Mouse (Mus musculus): ENCODE data around the gene Cmtm6. TPM values are rescaled to one million over a fixed set of nuclear protein-coding genes. Genes with fewer than 3 reads are reported as not detected.
A peak's percentile ranks its signal among the peaks of the same experiment; 100 is the strongest.

Cmtm6 gene
- total and polyA plus RNA-seq, 3 experiments = 8.7 to 42.5 (median 23.9) TPM

- Histone ChIP-seq H3K36me3 (replicated peaks) (peaks cover 74% of the 10 kb centered on the region), H3K9me3 (replicated peaks) (no peaks in the 10 kb centered on the region), H3K27me3 (ENCODE audit: insufficient read depth, low read length) (no peaks in the 10 kb centered on the region), H3K4me1 (ENCODE audit: insufficient read depth, low read depth, low read length) (peaks cover 39% of the 10 kb centered on the region), H3K4me3 (ENCODE audit: low read depth, low read length) (no peak overlapping the region)
- TF ChIP-seq POLR2AphosphoS5 (IDR thresholded peaks at IDR 0.05; ENCODE audit: insufficient replicate concordance, low read depth, low read length) (no peak), GATA2 (IDR thresholded peaks at IDR 0.05; ENCODE audit: borderline replicate concordance, low read depth, low read length) (no peak), GATA1 (IDR thresholded peaks at IDR 0.05; ENCODE audit: borderline replicate concordance, low read length) (no peak), TAL1 (conservative IDR thresholded peaks at IDR 0.05; ENCODE audit: low read depth, low read length) (no peak), CTCF (IDR thresholded peaks at IDR 0.05; ENCODE audit: low read depth, low read length) (no peak)
- DNase-seq (ENCODE audit: low spot score) (no peak), ATAC-seq (ENCODE audit: extremely low read depth, insufficient number of reproducible peaks, low FRiP score, poor library complexity, severe bottlenecking) (no peak)
These were observed 5.5 kb downstream of the Cmtm6 start for GRCm38 (mm10) chr9:114736442-114736841.

GRCm38 (mm10) chr9:114740336-114740735 is 9.4 kb downstream of the Cmtm6 start:
- DNase-seq (ENCODE audit: low spot score) = no peak
- no peak overlapping the region for H3K4me3 ChIP-seq (ENCODE audit: low read depth, low read length)
- H3K36me3 ChIP-seq (replicated peaks) = peaks cover 91% of the 10 kb centered on the region
- no peak for TF ChIP-seq GATA1 (IDR thresholded peaks at IDR 0.05; ENCODE audit: borderline replicate concordance, low read length)
- TF ChIP-seq POLR2AphosphoS5 (IDR thresholded peaks at IDR 0.05; ENCODE audit: insufficient replicate concordance, low read depth, low read length) = no peak
- no peak for TF ChIP-seq CTCF (IDR thresholded peaks at IDR 0.05; ENCODE audit: low read depth, low read length)
- TF ChIP-seq TAL1 (conservative IDR thresholded peaks at IDR 0.05; ENCODE audit: low read depth, low read length) = no peak
- TF ChIP-seq GATA2 (IDR thresholded peaks at IDR 0.05; ENCODE audit: borderline replicate concordance, low read depth, low read length) = no peak
- peaks cover 24% of the 10 kb centered on the region for H3K4me1 ChIP-seq (ENCODE audit: insufficient read depth, low read depth, low read length)
- ATAC-seq (ENCODE audit: extremely low read depth, insufficient number of reproducible peaks, low FRiP score, poor library complexity, severe bottlenecking) = no peak
- no peaks in the 10 kb centered on the region for H3K27me3 ChIP-seq (ENCODE audit: insufficient read depth, low read length)
- no peaks in the 10 kb centered on the region for H3K9me3 ChIP-seq (replicated peaks)

- peak; percentile 71 for ATAC-seq (ENCODE audit: extremely low read depth, insufficient number of reproducible peaks, low FRiP score, poor library complexity, severe bottlenecking)
- Histone ChIP-seq H3K36me3 (replicated peaks) (peaks cover 99% of the 10 kb centered on the region), H3K4me3 (ENCODE audit: low read depth, low read length) (no peak overlapping the region)
These were observed 11.8 kb downstream of the Cmtm6 start for GRCm38 (mm10) chr9:114742731-114743130.

GRCm38 (mm10) chr9:114745163-114745562 is 14.2 kb downstream of the Cmtm6 start:
- ATAC-seq (ENCODE audit: extremely low read depth, insufficient number of reproducible peaks, low FRiP score, poor library complexity, severe bottlenecking) (no peak), DNase-seq (ENCODE audit: low spot score) (no peak)
- H3K27me3 ChIP-seq (ENCODE audit: insufficient read depth, low read length) = no peaks in the 10 kb centered on the region
- H3K4me3 ChIP-seq (ENCODE audit: low read depth, low read length) = no peak overlapping the region
- TF ChIP-seq CTCF (IDR thresholded peaks at IDR 0.05; ENCODE audit: low read depth, low read length) = no peak
- TF ChIP-seq GATA2 (IDR thresholded peaks at IDR 0.05; ENCODE audit: borderline replicate concordance, low read depth, low read length) = no peak
- no peak for TF ChIP-seq POLR2AphosphoS5 (IDR thresholded peaks at IDR 0.05; ENCODE audit: insufficient replicate concordance, low read depth, low read length)
- no peak for TF ChIP-seq GATA1 (IDR thresholded peaks at IDR 0.05; ENCODE audit: borderline replicate concordance, low read length)
- TF ChIP-seq TAL1 (conservative IDR thresholded peaks at IDR 0.05; ENCODE audit: low read depth, low read length) = no peak
- H3K9me3 ChIP-seq (replicated peaks) = no peaks in the 10 kb centered on the region
- peaks cover 26% of the 10 kb centered on the region for H3K4me1 ChIP-seq (ENCODE audit: insufficient read depth, low read depth, low read length)
- H3K36me3 ChIP-seq (replicated peaks) = peaks cover 97% of the 10 kb centered on the region

More at GRCm38 (mm10) chr9:114742731-114743130, 11.8 kb downstream of the Cmtm6 start:
- Histone ChIP-seq H3K4me1 (ENCODE audit: insufficient read depth, low read depth, low read length) (peaks cover 23% of the 10 kb centered on the region), H3K9me3 (replicated peaks) (no peaks in the 10 kb centered on the region), H3K27me3 (ENCODE audit: insufficient read depth, low read length) (no peaks in the 10 kb centered on the region)
- DNase-seq (ENCODE audit: low spot score) = peak; percentile 57
- TF ChIP-seq TAL1 (conservative IDR thresholded peaks at IDR 0.05; ENCODE audit: low read depth, low read length) (no peak), GATA2 (IDR thresholded peaks at IDR 0.05; ENCODE audit: borderline replicate concordance, low read depth, low read length) (no peak), POLR2AphosphoS5 (IDR thresholded peaks at IDR 0.05; ENCODE audit: insufficient replicate concordance, low read depth, low read length) (no peak), CTCF (IDR thresholded peaks at IDR 0.05; ENCODE audit: low read depth, low read length) (no peak), GATA1 (IDR thresholded peaks at IDR 0.05; ENCODE audit: borderline replicate concordance, low read length) (no peak)

GRCm38 (mm10) chr9:114745654-114746053 is 14.7 kb downstream of the Cmtm6 start:
- peaks cover 21% of the 10 kb centered on the region for H3K4me1 ChIP-seq (ENCODE audit: insufficient read depth, low read depth, low read length)
- H3K27me3 ChIP-seq (ENCODE audit: insufficient read depth, low read length) = no peaks in the 10 kb centered on the region
- no peak overlapping the region for H3K4me3 ChIP-seq (ENCODE audit: low read depth, low read length)
- no peak for TF ChIP-seq TAL1 (conservative IDR thresholded peaks at IDR 0.05; ENCODE audit: low read depth, low read length)
- TF ChIP-seq CTCF (IDR thresholded peaks at IDR 0.05; ENCODE audit: low read depth, low read length) = no peak
- no peak for TF ChIP-seq POLR2AphosphoS5 (IDR thresholded peaks at IDR 0.05; ENCODE audit: insufficient replicate concordance, low read depth, low read length)
- no peak for TF ChIP-seq GATA2 (IDR thresholded peaks at IDR 0.05; ENCODE audit: borderline replicate concordance, low read depth, low read length)
- no peak for TF ChIP-seq GATA1 (IDR thresholded peaks at IDR 0.05; ENCODE audit: borderline replicate concordance, low read length)
- ATAC-seq (ENCODE audit: extremely low read depth, insufficient number of reproducible peaks, low FRiP score, poor library complexity, severe bottlenecking) (no peak), DNase-seq (ENCODE audit: low spot score) (no peak)
- peaks cover 97% of the 10 kb centered on the region for H3K36me3 ChIP-seq (replicated peaks)
- no peaks in the 10 kb centered on the region for H3K9me3 ChIP-seq (replicated peaks)

DNA sequence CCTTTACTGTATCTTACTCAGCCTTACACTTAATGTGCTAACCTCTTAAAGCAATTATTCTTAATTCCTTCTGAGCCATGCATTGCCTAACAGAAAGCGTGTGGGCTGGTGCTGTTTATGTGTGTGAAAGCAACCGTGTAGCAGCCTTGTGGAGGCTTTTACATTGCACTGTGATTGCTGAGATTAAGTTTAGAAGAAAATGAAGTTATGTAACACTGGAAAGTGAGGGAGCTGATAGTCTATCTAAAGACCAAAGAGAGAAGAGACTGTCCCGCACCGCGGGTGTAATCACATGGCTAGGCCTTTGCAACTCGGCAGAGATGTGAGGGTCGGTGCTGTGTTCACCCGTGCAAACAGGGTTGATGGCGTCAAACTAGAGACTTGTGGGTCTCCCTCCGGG is 16.1 kb downstream of the Cmtm6 start:
- no peak overlapping the region for H3K4me3 ChIP-seq (ENCODE audit: low read depth, low read length)
- DNase-seq (ENCODE audit: low spot score) (no peak), ATAC-seq (ENCODE audit: extremely low read depth, insufficient number of reproducible peaks, low FRiP score, poor library complexity, severe bottlenecking) (no peak)
- peaks cover 20% of the 10 kb centered on the region for H3K4me1 ChIP-seq (ENCODE audit: insufficient read depth, low read depth, low read length)
- H3K36me3 ChIP-seq (replicated peaks) = peaks cover 95% of the 10 kb centered on the region
- H3K9me3 ChIP-seq (replicated peaks) = no peaks in the 10 kb centered on the region
- TF ChIP-seq TAL1 (conservative IDR thresholded peaks at IDR 0.05; ENCODE audit: low read depth, low read length) = no peak
- TF ChIP-seq POLR2AphosphoS5 (IDR thresholded peaks at IDR 0.05; ENCODE audit: insufficient replicate concordance, low read depth, low read length) = no peak
- no peak for TF ChIP-seq GATA1 (IDR thresholded peaks at IDR 0.05; ENCODE audit: borderline replicate concordance, low read length)
- TF ChIP-seq GATA2 (IDR thresholded peaks at IDR 0.05; ENCODE audit: borderline replicate concordance, low read depth, low read length) = no peak
- no peak for TF ChIP-seq CTCF (IDR thresholded peaks at IDR 0.05; ENCODE audit: low read depth, low read length)
- no peaks in the 10 kb centered on the region for H3K27me3 ChIP-seq (ENCODE audit: insufficient read depth, low read length)

Data from G1E (cell line).